In the genomic region with DNA sequence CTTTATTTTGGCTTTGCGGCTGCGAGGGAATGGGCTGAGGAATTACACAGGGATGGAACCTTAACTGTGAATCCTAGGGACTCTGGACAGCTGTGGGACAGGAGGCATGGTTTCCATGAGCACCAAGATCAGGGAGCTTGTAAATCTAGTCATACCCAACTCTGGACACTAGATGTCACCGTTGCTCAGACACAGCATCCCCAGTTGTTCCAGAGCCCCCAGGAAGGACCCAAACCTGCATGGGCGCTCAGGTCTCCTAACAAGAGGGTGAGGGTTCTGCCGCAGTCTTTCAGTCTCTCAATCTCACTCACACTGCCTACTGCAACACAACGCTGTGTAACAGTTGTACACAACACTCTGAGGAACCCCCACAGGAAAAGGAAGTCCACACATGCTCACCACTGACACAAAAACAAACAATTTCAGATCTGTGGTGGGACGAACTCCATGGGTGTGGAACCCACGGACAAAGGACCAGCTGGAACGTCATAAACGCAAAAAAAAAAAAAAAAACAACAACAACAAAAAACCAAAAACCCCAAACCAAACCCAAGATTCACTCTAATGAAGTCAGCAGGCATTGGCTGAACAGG, we compare ENCODE assay signal across 8 mouse cellular contexts. TPM values are rescaled to one million over a fixed set of nuclear protein-coding genes. Genes with fewer than 3 reads are reported as not detected.
DNase-seq lines count a peak whose midpoint lies in the region; ATAC-seq and TF ChIP-seq lines count a peak whose summit lies in the region.

No protein-coding gene starts in this region.

- H3K27me3 ChIP-seq in liver, adult 2 months (ENCODE audit: control insufficient read depth, insufficient read depth, low read length): no peaks in the 10 kb centered on the region

- peaks cover 21% of the 10 kb centered on the region for H3K36me3 ChIP-seq in liver, adult 2 months (ENCODE audit: control insufficient read depth, insufficient read depth, low read length)

- H3K4me1 ChIP-seq in liver, adult 2 months (ENCODE audit: control insufficient read depth, insufficient read depth, low read length): no peaks in the 10 kb centered on the region

- DNase-seq in heart, postnatal 14 days: peak; percentile 23 to 38
- no peak for DNase-seq in heart, adult 8-10 months (ENCODE audit: low spot score)
- peak; percentile 31 for DNase-seq in liver, adult 2 months (ENCODE audit: extremely low read depth, low read depth, low spot score)
- DNase-seq in naive thymus-derived CD4-positive, alpha-beta T cell, adult 2 months (ENCODE audit: low read depth): peak; percentile 75
- DNase-seq in c-Kit-positive CD71-positive TER-119-positive erythroid progenitor cells, embryonic 14.5 days (ENCODE audit: low spot score): no peak
- DNase-seq in layer of hippocampus, adult 9-11 months: no peak

- peak; percentile 72 for TF ChIP-seq CTCF in liver, adult 2 months (IDR thresholded peaks at IDR 0.05; ENCODE audit: low read depth, low read length)

- no peak for TF ChIP-seq POLR2A in liver, adult 2 months (IDR thresholded peaks at IDR 0.05; ENCODE audit: extremely low read depth, insufficient read depth, low read length)

- no peak overlapping the region for H3K9ac ChIP-seq in liver, adult 2 months (ENCODE audit: low read depth, low read length)

- WGBS in liver, adult 2 months: 43% methylated on average over 10 of the region's 10 CpGs

- no peaks in the 10 kb centered on the region for H3K79me2 ChIP-seq in liver, adult 2 months (ENCODE audit: control insufficient read depth, insufficient read depth, low read length)

- H3K4me3 ChIP-seq in liver, adult 2 months (ENCODE audit: insufficient read depth, low read depth, low read length): no peak overlapping the region

- H3K27ac ChIP-seq in liver, adult 2 months (replicated peaks; ENCODE audit: insufficient read depth, low read depth, low read length): no peak overlapping the region

- ATAC-seq in activated CD4-positive, CD25-positive, alpha-beta regulatory T cell, adult 4 months: peak; percentile 40
- peak; percentile 68 for ATAC-seq in granulocyte monocyte progenitor cell, adult 5-6 weeks (replicated peaks; ENCODE audit: poor library complexity, severe bottlenecking)

- intact Hi-C loops in heart, postnatal 14 days (cut with DNase I): loop anchor here (1.0 to 5.0 kb wide), 2 partner anchors 30 to 141 kb away; no protein-coding TSS in a partner anchor

RNA-seq across cellular contexts. Expression of gene Ccdc13, which starts 7.4 kb away (rescaled TPM):
- under 1 TPM in 1 of 2 experiments, not detected in 1; 0.38 TPM for total RNA-seq in heart, postnatal 14 days (2021)
- total RNA-seq in heart, adult 8-10 months (2022): under 1 TPM in 2 of 4 experiments, not detected in 2; 0.12 to 0.27 TPM
- not detected for polyA plus RNA-seq in activated CD4-positive, CD25-positive, alpha-beta regulatory T cell, adult 4 months (2017; shearing (Covaris generic))
- total RNA-seq in granulocyte monocyte progenitor cell, adult 5-6 weeks (2014; fragmentation: Nextera tagmentation): not detected in 2 replicates
- total RNA-seq in granulocyte monocyte progenitor cell, adult 5-6 weeks (2017): not detected in 2 replicates
- not detected in 2 replicates for total RNA-seq in liver, adult 2 months (2014; rRNA removed)
- not detected in 2 replicates for polyA plus RNA-seq in liver, adult 2 months (2012; rRNA removed)

RNA-seq across cellular contexts. Expression of gene Higd1a, which starts 11.5 kb away (rescaled TPM):
- total RNA-seq in heart, postnatal 14 days (2021): 100 to 1,000 TPM; 203 to 224 TPM
- 100 to 1,000 TPM; 186 to 221 (median 198) TPM for total RNA-seq in heart, adult 8-10 months (2022)
- polyA plus RNA-seq in activated CD4-positive, CD25-positive, alpha-beta regulatory T cell, adult 4 months (2017; shearing (Covaris generic)): 100 to 1,000 TPM; 125 to 151 TPM
- 106 and 125 TPM in 2 replicates for total RNA-seq in granulocyte monocyte progenitor cell, adult 5-6 weeks (2014; fragmentation: Nextera tagmentation)
- 12.9 and 16.8 TPM in 2 replicates for total RNA-seq in granulocyte monocyte progenitor cell, adult 5-6 weeks (2017)
- total RNA-seq in liver, adult 2 months (2014; rRNA removed): 45.6 and 65.6 TPM in 2 replicates
- polyA plus RNA-seq in liver, adult 2 months (2012; rRNA removed): 14.7 and 20.2 TPM in 2 replicates

RNA-seq across cellular contexts. Expression of gene Ackr2, which starts 51.5 kb away (rescaled TPM):
- total RNA-seq in heart, postnatal 14 days (2021): 1 to 10 TPM; 2.0 to 3.4 TPM
- 1 to 10 TPM in 3 of 4 experiments, under 1 TPM in 1; 0.87 to 2.2 (median 1.3) TPM for total RNA-seq in heart, adult 8-10 months (2022)
- polyA plus RNA-seq in activated CD4-positive, CD25-positive, alpha-beta regulatory T cell, adult 4 months (2017; shearing (Covaris generic)): not detected
- total RNA-seq in granulocyte monocyte progenitor cell, adult 5-6 weeks (2014; fragmentation: Nextera tagmentation): not detected in 2 replicates
- total RNA-seq in granulocyte monocyte progenitor cell, adult 5-6 weeks (2017): not detected in 2 replicates
- total RNA-seq in liver, adult 2 months (2014; rRNA removed): 1.6 and 2.3 TPM in 2 replicates
- polyA plus RNA-seq in liver, adult 2 months (2012; rRNA removed): 1.4 and 2.4 TPM in 2 replicates

RNA-seq across cellular contexts. Expression of gene Hhatl, which starts 54.3 kb away (rescaled TPM):
- 100 to 1,000 TPM; 118 to 123 TPM for total RNA-seq in heart, postnatal 14 days (2021)
- total RNA-seq in heart, adult 8-10 months (2022): 100 to 1,000 TPM; 100 to 119 (median 118) TPM
- polyA plus RNA-seq in activated CD4-positive, CD25-positive, alpha-beta regulatory T cell, adult 4 months (2017; shearing (Covaris generic)): not detected
- not detected in 2 replicates for total RNA-seq in granulocyte monocyte progenitor cell, adult 5-6 weeks (2014; fragmentation: Nextera tagmentation)
- not detected in 2 replicates for total RNA-seq in granulocyte monocyte progenitor cell, adult 5-6 weeks (2017)
- 0.07 TPM in 1 of 2 replicates, not detected in the other for total RNA-seq in liver, adult 2 months (2014; rRNA removed)
- polyA plus RNA-seq in liver, adult 2 months (2012; rRNA removed): not detected in 2 replicates

Comparison
In these comparisons a context has a peak if more than half of its experiments do, and no peak if none do; other contexts are left out.
1. DNase-seq: peak in heart, postnatal 14 days (2 of 2), liver, adult 2 months (single experiment) and naive thymus-derived CD4-positive, alpha-beta T cell, adult 2 months (single experiment); none in heart, adult 8-10 months (single experiment), c-Kit-positive CD71-positive TER-119-positive erythroid progenitor cells, embryonic 14.5 days (single experiment) and layer of hippocampus, adult 9-11 months (single experiment).